Mouse (Mus musculus): Measurements from ENCODE around the gene Treml2. TPM values are rescaled to one million over a fixed set of nuclear protein-coding genes. Genes with fewer than 3 reads are reported as not detected.
"Not testable (repeated sequence)": the region's sequence is repeated elsewhere in the genome, so short reads cannot be mapped to it uniquely, and the experiment has no call there.

The Treml2 gene
- polyA plus RNA-seq, 1 experiment from 2014 or later, result 0.25 TPM

DNA sequence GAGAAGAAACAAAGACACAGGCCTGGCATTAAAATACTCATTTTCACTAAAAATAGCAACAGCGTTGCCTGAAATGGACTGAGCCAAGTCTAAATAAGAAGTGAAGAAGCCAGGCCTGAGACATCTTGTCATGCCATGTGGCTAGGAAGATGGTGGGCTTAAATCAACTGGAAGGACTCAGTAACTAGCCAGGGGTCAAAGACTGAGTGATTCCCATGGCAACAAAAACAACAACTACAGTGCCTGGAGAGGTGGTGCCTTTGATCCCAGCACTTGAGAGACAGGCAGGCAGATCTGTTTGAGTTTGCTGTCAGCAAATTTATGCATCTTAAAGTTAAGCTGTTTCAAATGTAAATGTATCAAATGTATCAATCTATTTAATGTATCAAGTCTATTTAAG, 41.0 kb downstream of the Treml2 start:
- Histone ChIP-seq H3K4me1 (no peaks in the 10 kb centered on the region), H3K4me3 (no peak overlapping the region), H3K27me3 (ENCODE audit: low read depth, poor library complexity, severe bottlenecking) (no peaks in the 10 kb centered on the region), H3K27ac (no peak overlapping the region), H3K9me3 (replicated peaks) (no peaks in the 10 kb centered on the region), H3K36me3 (no peaks in the 10 kb centered on the region)
- DNase-seq (ENCODE audit: low spot score), result no peak
- 98% methylated on average over 1 of the region's 1 CpGs for WGBS

DNA sequence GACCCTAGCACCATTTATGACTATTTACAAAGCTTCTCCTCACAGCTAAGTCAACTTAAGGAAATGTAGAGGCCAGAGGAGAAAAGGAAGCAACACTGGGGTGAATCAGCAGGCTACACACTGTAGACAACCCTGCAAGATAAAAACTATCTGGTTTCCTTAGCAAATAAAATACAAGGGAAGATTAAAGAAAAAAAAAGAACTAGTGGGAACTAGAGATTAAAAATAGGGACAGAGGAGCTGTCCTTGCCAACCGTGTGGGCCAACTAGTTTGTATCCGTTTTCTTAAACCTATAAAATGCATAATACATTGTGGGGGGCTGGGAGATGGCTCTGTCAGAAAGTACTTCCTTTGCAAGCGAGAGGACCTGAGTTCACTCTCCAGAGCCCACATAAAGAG, 42.6 kb downstream of the Treml2 start:
- Histone ChIP-seq H3K27me3 (ENCODE audit: low read depth, poor library complexity, severe bottlenecking) (no peaks in the 10 kb centered on the region), H3K36me3 (no peaks in the 10 kb centered on the region), H3K4me3 (no peak overlapping the region), H3K9me3 (replicated peaks) (no peaks in the 10 kb centered on the region), H3K4me1 (no peaks in the 10 kb centered on the region), H3K27ac (no peak overlapping the region)
- WGBS, result 83% methylated on average over 3 of the region's 3 CpGs
- no peak for DNase-seq (ENCODE audit: low spot score)

- DNase-seq (ENCODE audit: low spot score), result no peak
- Histone ChIP-seq H3K4me1 (no peaks in the 10 kb centered on the region), H3K27ac (no peak overlapping the region), H3K36me3 (no peaks in the 10 kb centered on the region), H3K27me3 (ENCODE audit: low read depth, poor library complexity, severe bottlenecking) (no peaks in the 10 kb centered on the region), H3K4me3 (no peak overlapping the region), H3K9me3 (replicated peaks) (no peaks in the 10 kb centered on the region)
- 86% methylated on average over 2 of the region's 2 CpGs for WGBS
Measured at GRCm38 (mm10) chr17:48343065-48343464, 43.8 kb downstream of the Treml2 start.

- 85% methylated on average over 4 of the region's 4 CpGs for WGBS
- Histone ChIP-seq H3K9me3 (replicated peaks) (no peaks in the 10 kb centered on the region), H3K4me3 (no peak overlapping the region), H3K27ac (no peak overlapping the region), H3K36me3 (no peaks in the 10 kb centered on the region), H3K4me1 (0 out of 2 replicates have a peak, but pooled peaks cover 1% of the 10 kb centered on the region), H3K27me3 (ENCODE audit: low read depth, poor library complexity, severe bottlenecking) (no peaks in the 10 kb centered on the region)
- no peak for DNase-seq (ENCODE audit: low spot score)
Measured at GRCm38 (mm10) chr17:48345824-48346223, 46.5 kb downstream of the Treml2 start.

GRCm38 (mm10) chr17:48346231-48346630, 46.9 kb downstream of the Treml2 start, which contains the start of gene Trem2:
Trem2 (plus strand) TSS chr17:48346401.
- Histone ChIP-seq H3K4me3 (no peak within 1 kb of the TSS), H3K36me3 (no peaks in the 10 kb centered on the region), H3K27ac (0 out of 2 replicates have a peak within 1 kb of the TSS, but pooled peaks have one; percentile 17), H3K27me3 (ENCODE audit: low read depth, poor library complexity, severe bottlenecking) (no peaks in the 10 kb centered on the region), H3K9me3 (replicated peaks) (no peaks in the 10 kb centered on the region), H3K4me1 (0 out of 2 replicates have a peak, but pooled peaks cover 2% of the 10 kb centered on the region)
- no peak for DNase-seq (ENCODE audit: low spot score)
- 76% methylated on average over 5 of the region's 5 CpGs for WGBS

GRCm38 (mm10) chr17:48346834-48347233, 47.5 kb downstream of the Treml2 start:
- no peaks in the 10 kb centered on the region for H3K9me3 ChIP-seq (replicated peaks)
- H3K4me1 ChIP-seq, result 0 out of 2 replicates have a peak, but pooled peaks cover 2% of the 10 kb centered on the region
- 0 out of 2 replicates have a peak overlapping the region, but pooled peaks have one; percentile 17 for H3K27ac ChIP-seq
- DNase-seq (ENCODE audit: low spot score), result no peak
- WGBS, result 72% methylated on average over 4 of the region's 4 CpGs
- H3K36me3 ChIP-seq, result no peaks in the 10 kb centered on the region
- no peaks in the 10 kb centered on the region for H3K27me3 ChIP-seq (ENCODE audit: low read depth, poor library complexity, severe bottlenecking)
- no peak overlapping the region for H3K4me3 ChIP-seq

- Histone ChIP-seq H3K27ac (no peak overlapping the region), H3K9me3 (replicated peaks) (no peaks in the 10 kb centered on the region), H3K36me3 (no peaks in the 10 kb centered on the region), H3K4me1 (0 out of 2 replicates have a peak, but pooled peaks cover 2% of the 10 kb centered on the region), H3K4me3 (no peak overlapping the region), H3K27me3 (ENCODE audit: low read depth, poor library complexity, severe bottlenecking) (no peaks in the 10 kb centered on the region)
- no peak for DNase-seq (ENCODE audit: low spot score)
- WGBS, result 80% methylated on average over 2 of the region's 2 CpGs
Measured at GRCm38 (mm10) chr17:48347287-48347686, 48.0 kb downstream of the Treml2 start.

GRCm38 (mm10) chr17:48350681-48351193, 51.4 kb downstream of the Treml2 start:
- WGBS, result 85% methylated on average over 5 of the region's 5 CpGs
- Histone ChIP-seq H3K36me3 (no peaks in the 10 kb centered on the region), H3K4me3 (no peak overlapping the region), H3K27ac (no peak overlapping the region), H3K27me3 (ENCODE audit: low read depth, poor library complexity, severe bottlenecking) (no peaks in the 10 kb centered on the region), H3K4me1 (0 out of 2 replicates have a peak, but pooled peaks cover 2% of the 10 kb centered on the region), H3K9me3 (replicated peaks) (no peaks in the 10 kb centered on the region)
- DNase-seq (ENCODE audit: low spot score), result no peak

- WGBS, result 87% methylated on average over 7 of the region's 7 CpGs
- H3K27me3 ChIP-seq (ENCODE audit: low read depth, poor library complexity, severe bottlenecking); H3K27ac ChIP-seq; H3K9me3 ChIP-seq (replicated peaks); H3K36me3 ChIP-seq; DNase-seq (ENCODE audit: low spot score); H3K4me1 ChIP-seq; H3K4me3 ChIP-seq: not testable (repeated sequence)
Measured at GRCm38 (mm10) chr17:48352976-48353375, 53.7 kb downstream of the Treml2 start.

DNA sequence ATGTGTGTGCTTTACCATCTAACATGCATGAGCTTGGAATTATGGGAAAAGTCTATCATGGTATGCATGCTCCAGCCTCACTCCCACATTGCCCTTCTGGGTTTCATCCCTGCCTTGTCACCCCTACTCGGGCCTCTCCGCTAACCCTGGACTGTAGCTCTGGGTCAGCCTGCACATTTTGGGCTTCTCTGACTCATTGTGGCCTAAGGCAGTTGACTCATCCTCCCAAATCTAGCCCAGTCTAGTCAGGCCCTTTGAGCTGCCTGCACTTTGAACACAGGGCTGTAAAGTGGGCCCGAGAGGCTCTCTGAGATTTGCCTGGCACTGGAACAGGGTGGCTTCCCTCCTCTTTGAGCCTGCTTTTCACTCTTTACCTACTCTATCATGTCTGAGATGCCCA, 56.5 kb downstream of the Treml2 start:
- H3K4me3 ChIP-seq, result no peak overlapping the region
- 93% methylated on average over 3 of the region's 3 CpGs for WGBS
- no peaks in the 10 kb centered on the region for H3K27me3 ChIP-seq (ENCODE audit: low read depth, poor library complexity, severe bottlenecking)
- H3K36me3 ChIP-seq, result no peaks in the 10 kb centered on the region
- H3K4me1 ChIP-seq, result 0 out of 2 replicates have a peak, but pooled peaks cover 1% of the 10 kb centered on the region
- H3K27ac ChIP-seq, result no peak overlapping the region
- H3K9me3 ChIP-seq (replicated peaks), result no peaks in the 10 kb centered on the region
- DNase-seq (ENCODE audit: low spot score), result no peak

- Histone ChIP-seq H3K4me3 (no peak overlapping the region), H3K27me3 (ENCODE audit: low read depth, poor library complexity, severe bottlenecking) (no peaks in the 10 kb centered on the region), H3K36me3 (no peaks in the 10 kb centered on the region), H3K4me1 (no peaks in the 10 kb centered on the region), H3K27ac (no peak overlapping the region), H3K9me3 (replicated peaks) (no peaks in the 10 kb centered on the region)
- no peak for DNase-seq (ENCODE audit: low spot score)
- WGBS, result 66% methylated on average over 2 of the region's 2 CpGs
Measured at GRCm38 (mm10) chr17:48357892-48358291, 58.6 kb downstream of the Treml2 start.

- H3K27ac ChIP-seq, result no peak within 1 kb of the TSS
- 71% methylated on average over 7 of the region's 7 CpGs for WGBS
- no peak for DNase-seq (ENCODE audit: low spot score)
Measured at GRCm38 (mm10) chr17:48359616-48360015, 60.3 kb downstream of the Treml2 start, which contains the start of gene Treml1. Treml1 (plus strand) TSS chr17:48359916.

GRCm38 (mm10) chr17:48360462-48360861, 61.2 kb downstream of the Treml2 start:
- Histone ChIP-seq H3K9me3 (replicated peaks) (no peaks in the 10 kb centered on the region), H3K27ac (no peak overlapping the region), H3K36me3 (no peaks in the 10 kb centered on the region), H3K4me1 (no peaks in the 10 kb centered on the region), H3K4me3 (no peak overlapping the region), H3K27me3 (ENCODE audit: low read depth, poor library complexity, severe bottlenecking) (no peaks in the 10 kb centered on the region)
- 72% methylated on average over 4 of the region's 4 CpGs for WGBS
- DNase-seq (ENCODE audit: low spot score), result no peak

More at GRCm38 (mm10) chr17:48359616-48360015, 60.3 kb downstream of the Treml2 start, which contains the start of gene Treml1:
- Histone ChIP-seq H3K27me3 (ENCODE audit: low read depth, poor library complexity, severe bottlenecking) (no peaks in the 10 kb centered on the region), H3K9me3 (replicated peaks) (no peaks in the 10 kb centered on the region), H3K36me3 (no peaks in the 10 kb centered on the region), H3K4me3 (no peak within 1 kb of the TSS), H3K4me1 (no peaks in the 10 kb centered on the region)
